Mouse (Mus musculus): ENCODE measurements around the gene Wasf2. TPM values are rescaled to one million over a fixed set of nuclear protein-coding genes. Genes with fewer than 3 reads are reported as not detected.
A peak's percentile ranks its signal among the peaks of the same experiment; 100 is the strongest.

Gene Wasf2
- polyA plus RNA-seq, 1 experiment from 2014 or later = 72.8 TPM

GRCm38 (mm10) chr4:133116756-133117470, 13.4 kb upstream of the Wasf2 start:
- H3K27me3 ChIP-seq = no peaks in the 10 kb centered on the region
- no peaks in the 10 kb centered on the region for H3K9me3 ChIP-seq (replicated peaks)
- H3K36me3 ChIP-seq = no peaks in the 10 kb centered on the region
- H3K4me1 ChIP-seq (replicated peaks) = peaks cover 42% of the 10 kb centered on the region
- H3K4me3 ChIP-seq = no peak overlapping the region; the same call in 1 of the 2 replicates
- H3K4me2 ChIP-seq = peak overlapping the region; percentile 51; the same call in 1 of the 2 replicates
- peak overlapping the region; percentile 25; the same call in 1 of the 2 replicates for H3K9ac ChIP-seq
- WGBS = 41% methylated on average over 3 of the region's 3 CpGs
- peak overlapping the region; percentile 97 for H3K27ac ChIP-seq
- 0 out of 2 replicates have a peak, but pooled peaks have one; percentile 27 for ATAC-seq (replicated peaks; ENCODE audit: insufficient number of reproducible peaks, insufficient read depth, low FRiP score, low read depth)

- Histone ChIP-seq H3K4me1 (replicated peaks) (peaks cover 47% of the 10 kb centered on the region), H3K27me3 (no peaks in the 10 kb centered on the region), H3K9ac (peak overlapping the region; percentile 36; the same call in 1 of the 2 replicates), H3K4me2 (peak overlapping the region; percentile 51), H3K9me3 (replicated peaks) (no peaks in the 10 kb centered on the region), H3K4me3 (peak overlapping the region; percentile 17; the same call in 1 of the 2 replicates), H3K36me3 (no peaks in the 10 kb centered on the region), H3K27ac (peak overlapping the region; percentile 97)
- peak; percentile 70 for ATAC-seq (replicated peaks; ENCODE audit: insufficient number of reproducible peaks, insufficient read depth, low FRiP score, low read depth)
- 19% methylated on average over 18 of the region's 18 CpGs for WGBS
Observed at GRCm38 (mm10) chr4:133117556-133118411, 12.5 kb upstream of the Wasf2 start.

- Histone ChIP-seq H3K36me3 (no peaks in the 10 kb centered on the region), H3K27me3 (no peaks in the 10 kb centered on the region), H3K4me1 (replicated peaks) (peaks cover 47% of the 10 kb centered on the region), H3K4me3 (no peak overlapping the region), H3K9ac (no peak overlapping the region), H3K27ac (peak overlapping the region; percentile 97), H3K4me2 (no peak overlapping the region), H3K9me3 (replicated peaks) (no peaks in the 10 kb centered on the region)
- 77% methylated on average over 6 of the region's 6 CpGs for WGBS
- ATAC-seq (replicated peaks; ENCODE audit: insufficient number of reproducible peaks, insufficient read depth, low FRiP score, low read depth) = no peak
Observed at GRCm38 (mm10) chr4:133118775-133119375, 11.4 kb upstream of the Wasf2 start.

DNA sequence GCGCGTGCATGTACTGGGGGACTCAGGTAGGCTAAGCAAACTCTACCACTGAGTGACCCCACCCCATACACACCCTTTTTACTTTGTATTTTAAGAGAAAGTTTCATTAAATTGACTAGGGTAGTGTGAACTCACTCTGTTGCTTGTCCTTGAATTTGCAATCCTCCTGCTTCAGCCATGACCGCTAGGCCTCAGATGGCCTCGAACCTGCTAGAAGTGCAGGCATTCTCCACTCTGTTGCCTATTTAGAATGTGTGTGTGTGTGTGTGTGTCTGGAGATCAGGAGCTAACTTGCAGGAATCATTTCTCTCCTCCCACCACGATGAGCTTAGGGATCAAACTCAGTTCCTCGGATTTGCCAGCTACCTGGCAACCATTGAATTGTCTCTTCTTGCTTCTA, 10.7 kb upstream of the Wasf2 start:
- Histone ChIP-seq H3K27me3 (no peaks in the 10 kb centered on the region), H3K9me3 (replicated peaks) (peaks cover 4% of the 10 kb centered on the region; the same call in 1 of the 2 replicates)

DNA sequence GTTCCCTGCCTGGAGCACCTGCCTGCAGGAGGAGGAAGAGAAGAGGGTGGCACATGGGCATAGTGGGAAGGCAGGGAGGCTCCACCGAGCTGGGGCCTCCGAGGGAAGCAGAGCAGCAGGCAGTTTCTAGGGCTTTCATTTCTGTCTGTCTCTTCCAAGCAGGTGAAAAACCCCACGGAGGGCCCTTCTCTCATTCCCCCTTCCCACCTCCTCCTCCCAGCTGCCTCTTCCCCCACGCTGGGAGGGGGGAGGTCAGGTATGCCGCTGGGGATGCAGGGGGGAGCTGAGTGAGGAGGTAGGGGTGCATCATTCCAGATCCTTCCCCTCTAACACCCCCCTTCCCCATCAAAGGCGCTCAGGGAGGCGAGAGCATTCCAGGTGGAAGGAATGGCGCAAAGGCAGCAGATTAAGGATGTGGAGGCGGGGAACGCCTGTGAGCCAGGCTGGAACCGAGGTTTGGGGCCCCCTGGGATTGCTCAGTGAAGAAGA, 9.4 kb upstream of the Wasf2 start:
- Histone ChIP-seq H3K9ac (0 out of 2 replicates have a peak overlapping the region, but pooled peaks have one; percentile 36), H3K4me2 (peak overlapping the region; percentile 27; the same call in 1 of the 2 replicates), H3K9me3 (replicated peaks) (peaks cover 4% of the 10 kb centered on the region; the same call in 1 of the 2 replicates), H3K27me3 (no peaks in the 10 kb centered on the region), H3K27ac (peak overlapping the region; percentile 31; the same call in 1 of the 2 replicates), H3K4me3 (no peak overlapping the region), H3K4me1 (replicated peaks) (peaks cover 47% of the 10 kb centered on the region), H3K36me3 (no peaks in the 10 kb centered on the region)
- no peak for ATAC-seq (replicated peaks; ENCODE audit: insufficient number of reproducible peaks, insufficient read depth, low FRiP score, low read depth)
- 17% methylated on average over 11 of the region's 11 CpGs for WGBS

More for the DNA sequence above, 10.7 kb upstream of the Wasf2 start:
- Histone ChIP-seq H3K36me3 (no peaks in the 10 kb centered on the region), H3K4me3 (no peak overlapping the region), H3K9ac (no peak overlapping the region), H3K4me2 (no peak overlapping the region), H3K27ac (no peak overlapping the region), H3K4me1 (replicated peaks) (peaks cover 47% of the 10 kb centered on the region)
- no peak for ATAC-seq (replicated peaks; ENCODE audit: insufficient number of reproducible peaks, insufficient read depth, low FRiP score, low read depth)
- 82% methylated on average over 6 of the region's 6 CpGs for WGBS

DNA sequence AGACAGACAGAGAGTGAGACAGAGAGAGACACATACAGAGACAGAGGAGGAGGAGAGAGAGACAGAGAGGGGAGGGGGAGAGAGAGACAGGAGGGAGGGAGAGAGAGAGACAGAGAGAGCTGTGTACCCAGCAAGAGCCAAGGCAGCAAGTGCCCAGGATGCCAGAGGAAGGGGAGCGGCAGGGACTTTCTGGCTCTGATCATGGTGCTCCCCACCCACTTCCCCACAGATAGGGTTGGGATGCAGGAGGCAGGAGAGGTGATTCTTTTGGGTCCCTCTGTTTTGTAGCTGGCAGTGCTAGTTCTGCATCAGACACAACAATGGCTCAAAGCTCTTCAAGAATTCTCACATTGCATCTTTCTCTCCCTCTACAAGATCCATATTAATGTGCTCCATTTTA, 8.9 kb upstream of the Wasf2 start:
- no peak overlapping the region for H3K4me2 ChIP-seq
- peaks cover 4% of the 10 kb centered on the region; the same call in 1 of the 2 replicates for H3K9me3 ChIP-seq (replicated peaks)
- no peak overlapping the region for H3K4me3 ChIP-seq
- H3K36me3 ChIP-seq = no peaks in the 10 kb centered on the region
- H3K27ac ChIP-seq = peak overlapping the region; percentile 20; the same call in 1 of the 2 replicates
- ATAC-seq (replicated peaks; ENCODE audit: insufficient number of reproducible peaks, insufficient read depth, low FRiP score, low read depth) = no peak
- H3K9ac ChIP-seq = no peak overlapping the region
- peaks cover 41% of the 10 kb centered on the region for H3K4me1 ChIP-seq (replicated peaks)
- H3K27me3 ChIP-seq = no peaks in the 10 kb centered on the region
- 50% methylated on average over 1 of the region's 1 CpGs for WGBS

GRCm38 (mm10) chr4:133121974-133122637, 8.2 kb upstream of the Wasf2 start:
- H3K4me2 ChIP-seq = no peak overlapping the region
- 24% methylated on average over 5 of the region's 5 CpGs for WGBS
- peak overlapping the region; percentile 45; the same call in 1 of the 2 replicates for H3K27ac ChIP-seq
- no peaks in the 10 kb centered on the region for H3K27me3 ChIP-seq
- no peaks in the 10 kb centered on the region for H3K36me3 ChIP-seq
- H3K9me3 ChIP-seq (replicated peaks) = peaks cover 4% of the 10 kb centered on the region; the same call in 1 of the 2 replicates
- no peak for ATAC-seq (replicated peaks; ENCODE audit: insufficient number of reproducible peaks, insufficient read depth, low FRiP score, low read depth)
- H3K4me1 ChIP-seq (replicated peaks) = peaks cover 35% of the 10 kb centered on the region
- H3K9ac ChIP-seq = no peak overlapping the region
- no peak overlapping the region for H3K4me3 ChIP-seq

DNA sequence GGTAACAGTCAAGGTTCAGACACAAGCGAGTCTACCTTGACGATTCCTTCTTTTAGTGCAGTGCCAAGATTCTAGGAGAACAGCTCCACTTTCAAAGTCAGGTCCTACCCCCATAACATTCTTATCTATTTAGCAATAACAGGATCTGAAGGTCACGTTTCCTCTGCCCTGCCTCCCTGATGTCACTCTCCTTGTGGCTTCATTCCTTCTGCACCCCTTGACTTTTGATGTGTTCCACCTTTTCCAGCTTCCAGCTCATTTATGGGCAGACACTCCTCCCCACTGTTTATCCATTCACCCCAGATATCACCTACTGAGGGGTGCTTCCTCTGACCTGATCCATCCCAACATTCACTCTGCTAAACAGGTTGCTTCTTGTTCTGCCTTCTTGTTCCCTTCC, 3.2 kb upstream of the Wasf2 start:
- Histone ChIP-seq H3K9me3 (replicated peaks) (peaks cover 4% of the 10 kb centered on the region; the same call in 1 of the 2 replicates), H3K27me3 (no peaks in the 10 kb centered on the region), H3K4me3 (no peak overlapping the region), H3K9ac (no peak overlapping the region), H3K4me2 (no peak overlapping the region), H3K27ac (no peak overlapping the region), H3K4me1 (replicated peaks) (peaks cover 16% of the 10 kb centered on the region), H3K36me3 (no peaks in the 10 kb centered on the region)
- no peak for ATAC-seq (replicated peaks; ENCODE audit: insufficient number of reproducible peaks, insufficient read depth, low FRiP score, low read depth)
- WGBS = 45% methylated on average over 3 of the region's 3 CpGs

DNA sequence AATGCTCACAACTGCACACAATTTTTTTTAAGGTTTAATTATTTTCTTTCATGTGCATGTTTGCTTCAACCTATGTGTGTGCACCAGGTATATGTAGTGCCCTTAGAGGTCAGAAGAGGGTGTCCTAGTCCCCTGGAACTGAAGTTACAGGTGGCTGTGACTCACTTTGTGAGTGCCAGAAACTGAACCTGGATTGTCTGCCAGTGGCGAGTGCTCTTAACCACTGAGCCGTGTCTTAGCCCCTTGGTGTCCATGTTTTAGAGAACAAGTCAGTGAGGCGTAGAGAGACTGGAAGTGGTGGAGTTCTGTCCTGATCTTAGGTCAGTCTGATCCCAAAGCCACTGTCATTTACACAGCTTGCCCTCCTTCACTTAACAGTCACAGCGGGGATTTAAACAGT, 2.4 kb upstream of the Wasf2 start:
- no peak overlapping the region for H3K27ac ChIP-seq
- WGBS = 88% methylated on average over 4 of the region's 4 CpGs
- H3K4me3 ChIP-seq = no peak overlapping the region
- H3K9ac ChIP-seq = no peak overlapping the region
- no peak overlapping the region for H3K4me2 ChIP-seq
- peaks cover 17% of the 10 kb centered on the region for H3K4me1 ChIP-seq (replicated peaks)
- H3K27me3 ChIP-seq = no peaks in the 10 kb centered on the region
- peaks cover 4% of the 10 kb centered on the region; the same call in 1 of the 2 replicates for H3K9me3 ChIP-seq (replicated peaks)
- no peaks in the 10 kb centered on the region for H3K36me3 ChIP-seq
- ATAC-seq (replicated peaks; ENCODE audit: insufficient number of reproducible peaks, insufficient read depth, low FRiP score, low read depth) = no peak

DNA sequence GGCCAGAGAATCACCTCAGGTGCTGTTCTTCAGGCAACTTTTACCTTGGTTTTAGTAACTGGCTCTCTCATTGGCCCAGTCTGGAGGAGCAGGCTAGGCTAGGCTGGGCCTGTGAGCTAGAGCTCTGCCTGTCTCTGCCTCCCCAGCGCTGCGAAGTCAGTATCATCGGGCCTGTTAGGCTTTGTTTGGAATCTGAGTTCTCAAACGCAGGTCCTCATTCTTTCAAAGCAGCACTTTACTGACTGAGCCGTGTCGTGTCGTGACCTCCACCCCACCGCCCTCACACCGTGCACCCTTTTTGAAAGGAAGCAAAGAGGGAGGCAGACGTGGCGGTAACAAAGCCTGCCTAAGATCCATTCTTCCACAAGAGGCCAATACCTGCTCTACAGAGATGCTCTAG, 914 bp upstream of the Wasf2 start:
- H3K27me3 ChIP-seq = no peaks in the 10 kb centered on the region
- H3K4me1 ChIP-seq (replicated peaks) = peaks cover 20% of the 10 kb centered on the region
- peak overlapping the region; percentile 71 for H3K27ac ChIP-seq
- peak overlapping the region; percentile 56 for H3K9ac ChIP-seq
- peak overlapping the region; percentile 67 for H3K4me2 ChIP-seq
- peak overlapping the region; percentile 97 for H3K4me3 ChIP-seq
- 54% methylated on average over 11 of the region's 11 CpGs for WGBS
- peaks cover under 1% of the 10 kb centered on the region; the same call in 1 of the 2 replicates for H3K9me3 ChIP-seq (replicated peaks)
- no peak for ATAC-seq (replicated peaks; ENCODE audit: insufficient number of reproducible peaks, insufficient read depth, low FRiP score, low read depth)
- no peaks in the 10 kb centered on the region for H3K36me3 ChIP-seq

All from heart, embryonic 15.5 days (tissue).